Mouse (Mus musculus) v-Abl transformed pro-B cells (cell line): ENCODE results near the gene Rbm19.

ENCODE experiments used
- in situ Hi-C, 2 experiments: fragments of 400-800 bp; cut with MboI; formaldehyde crosslinking; loops; one replicate each; pipeline ENCODE4 v1.15.1; 2025; ENCODE audit not compliant: unreplicated experiment in 2 of 2

Gene Rbm19

DNA sequence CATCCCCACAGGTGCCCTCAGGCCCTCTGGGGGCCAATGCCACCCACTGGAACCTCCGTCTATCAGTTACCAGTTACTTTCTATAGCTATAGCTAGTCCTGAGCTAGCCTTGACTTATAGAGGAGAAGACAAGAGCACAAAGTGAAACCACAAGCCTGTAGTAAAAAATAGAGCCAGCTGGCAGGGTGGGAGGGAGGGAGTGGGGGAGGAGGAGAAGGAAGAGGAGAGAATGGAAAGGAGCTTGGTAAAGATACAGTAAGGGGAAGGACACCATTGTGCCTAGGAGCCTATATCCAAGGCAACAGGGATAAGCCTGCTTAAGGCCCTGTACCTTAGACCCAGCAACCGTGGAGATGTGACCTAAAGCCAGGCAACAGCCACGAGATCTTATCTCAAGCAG lies 40.9 kb downstream of the Rbm19 start:
- in situ Hi-C loops, result no loop called here

- in situ Hi-C loops, result no loop called here
Observed at GRCm38 (mm10) chr5:120158476-120158875, 42.2 kb downstream of the Rbm19 start.

GRCm38 (mm10) chr5:120160923-120161658 lies 44.8 kb downstream of the Rbm19 start:
- in situ Hi-C loops, result no loop called here

DNA sequence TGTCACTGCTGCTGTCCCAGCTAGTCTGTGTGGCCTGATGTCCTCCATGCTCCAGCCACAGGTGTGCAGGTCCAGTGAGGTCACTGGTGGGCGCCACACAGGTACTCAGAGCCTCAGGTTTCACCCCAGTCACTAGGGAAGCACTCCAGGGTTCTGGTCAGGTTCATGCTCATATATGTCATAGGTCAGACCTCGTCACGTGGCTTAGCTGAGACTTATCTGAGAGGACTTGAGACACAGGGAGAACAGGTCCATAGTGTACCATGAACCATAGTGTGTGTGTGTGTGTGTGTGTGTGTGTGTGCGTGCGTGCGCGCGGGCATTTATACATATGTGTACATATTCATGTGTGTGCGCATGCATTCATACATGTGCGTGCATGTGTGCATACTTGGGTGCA lies 46.4 kb downstream of the Rbm19 start:
- in situ Hi-C loops, result no loop called here

DNA sequence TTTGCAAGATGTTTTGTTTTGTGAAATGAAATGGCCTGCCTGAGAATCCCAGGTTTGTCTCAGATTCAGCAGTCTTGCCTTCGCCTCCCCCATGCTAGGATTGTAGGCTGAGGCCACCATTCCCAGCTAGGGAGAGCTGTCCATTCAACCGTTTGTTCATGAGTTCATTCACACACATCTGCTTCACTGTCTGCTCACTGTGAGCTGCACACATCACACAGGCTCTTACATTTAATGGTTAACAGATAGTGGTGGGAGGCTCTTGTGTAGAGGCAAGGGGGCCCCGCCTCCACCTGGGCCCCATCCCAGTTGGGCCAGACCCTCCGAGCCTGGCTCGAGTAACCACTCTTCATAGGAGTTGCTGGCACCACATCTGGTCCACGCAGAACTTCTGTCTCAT lies 47.2 kb downstream of the Rbm19 start:
- in situ Hi-C loops, result no loop called here

GRCm38 (mm10) chr5:120164450-120164849 lies 48.2 kb downstream of the Rbm19 start:
- in situ Hi-C loops, result no loop called here

DNA sequence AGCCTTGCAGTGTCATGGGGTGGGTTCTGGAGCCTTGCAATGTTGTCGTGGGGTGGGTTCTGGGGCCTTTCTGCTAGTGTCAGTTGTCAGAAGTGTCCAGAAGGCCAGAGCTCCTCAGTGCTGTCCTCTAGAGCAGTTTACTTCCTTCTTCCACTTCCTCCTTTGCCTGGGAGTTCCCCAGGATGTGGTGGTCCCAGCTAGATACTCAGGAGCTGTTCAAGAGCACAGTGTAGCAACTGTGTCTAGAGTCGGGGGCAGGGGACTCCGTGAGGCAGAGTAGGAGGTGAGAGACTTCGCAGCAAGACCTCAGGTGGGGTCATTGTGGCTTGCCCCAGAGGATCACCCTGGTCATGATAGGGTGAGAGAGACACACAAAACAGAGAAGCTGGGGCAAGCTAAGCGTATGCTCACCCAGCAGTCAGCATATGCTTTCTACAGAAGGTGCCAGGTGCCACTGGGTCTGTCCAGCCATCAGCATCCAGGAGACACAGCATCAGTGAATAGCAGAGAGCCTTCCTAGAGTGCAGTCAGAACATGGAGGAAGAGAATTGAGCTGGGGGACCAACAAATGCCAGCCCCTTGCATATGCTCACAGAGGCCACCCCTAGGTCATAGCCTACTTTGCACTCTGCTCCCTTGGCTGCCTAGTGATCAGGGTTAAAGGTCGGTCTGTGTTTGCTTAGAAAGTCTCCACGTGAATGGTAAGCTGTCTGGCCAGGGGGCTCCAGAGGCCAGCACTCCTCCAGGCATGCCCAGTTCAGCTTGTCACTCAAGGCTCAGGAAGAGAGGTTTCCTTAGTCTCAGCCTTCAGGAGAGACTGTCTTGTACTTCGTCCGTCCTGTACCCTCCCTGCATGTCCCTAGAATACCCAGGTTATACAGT lies 49.0 kb downstream of the Rbm19 start:
- in situ Hi-C loops, result no loop called here

GRCm38 (mm10) chr5:120167787-120168325 lies 51.6 kb downstream of the Rbm19 start:
- in situ Hi-C loops, result no loop called here

DNA sequence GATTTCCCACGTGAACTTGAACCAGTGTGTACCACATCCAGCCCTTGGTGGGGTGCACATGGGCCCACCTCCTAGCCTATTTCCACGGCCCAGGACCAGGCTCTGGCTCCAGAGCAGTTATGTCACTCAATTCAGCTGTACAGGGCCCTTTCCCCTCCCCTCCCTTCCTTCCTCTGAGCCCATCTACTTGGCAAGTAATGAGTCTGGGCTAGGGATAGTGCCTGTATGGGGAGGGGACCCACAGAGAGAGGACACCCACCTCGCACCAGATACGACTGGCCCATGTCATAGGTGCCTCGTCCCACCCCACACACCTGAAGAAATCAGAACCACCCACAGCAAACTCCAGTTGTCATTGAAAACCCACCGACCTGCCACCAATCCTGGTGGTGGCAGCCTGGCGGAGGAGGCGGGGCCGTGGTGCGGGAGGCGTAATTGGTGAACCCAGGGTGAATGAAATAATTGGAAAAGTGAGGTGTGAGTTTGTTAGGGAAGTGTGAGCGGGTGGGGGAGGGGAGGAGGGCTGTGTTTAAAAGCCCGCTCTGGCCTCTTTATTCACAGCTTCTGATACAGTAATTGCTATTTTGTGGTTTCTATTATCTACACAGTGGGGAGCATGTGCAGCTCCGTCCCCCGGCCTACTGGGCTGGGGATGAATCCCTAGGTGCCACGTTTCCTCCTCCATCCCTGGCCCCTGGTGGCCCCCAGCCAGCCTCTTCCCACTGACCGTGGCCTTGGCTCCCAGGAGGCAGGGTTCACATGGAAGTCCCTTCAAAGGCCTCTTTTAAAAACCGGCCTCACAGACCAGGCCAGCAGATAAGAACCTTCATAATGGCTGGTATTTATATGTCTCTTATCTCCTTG lies 55.8 kb downstream of the Rbm19 start:
- in situ Hi-C loops, result no loop called here

- in situ Hi-C loops, result no loop called here
Observed at GRCm38 (mm10) chr5:120172729-120173101, 56.5 kb downstream of the Rbm19 start.

DNA sequence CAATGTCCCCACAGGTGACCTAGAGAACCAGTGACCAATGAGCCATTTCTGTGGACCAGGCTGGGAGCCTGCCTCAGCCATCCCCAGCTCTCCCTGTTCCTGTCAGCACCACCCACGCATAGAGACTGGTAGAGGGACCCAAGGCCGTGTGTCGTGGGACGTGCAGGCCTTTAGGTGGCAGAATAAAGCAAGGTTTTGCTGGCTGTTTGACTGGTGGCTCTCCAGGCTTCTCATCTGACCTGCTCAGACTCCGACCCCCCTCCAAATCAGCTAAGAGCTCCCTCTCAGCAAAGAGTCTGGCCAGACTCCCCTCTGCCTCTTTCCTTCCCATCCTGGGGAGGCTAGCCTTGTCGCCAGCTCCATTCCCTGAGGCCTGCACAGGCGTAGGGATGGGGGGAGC lies 58.1 kb downstream of the Rbm19 start:
- in situ Hi-C loops, result no loop called here

- in situ Hi-C loops, result no loop called here
Observed at GRCm38 (mm10) chr5:120175217-120175616, 59.0 kb downstream of the Rbm19 start.

GRCm38 (mm10) chr5:120176246-120177065 lies 60.2 kb downstream of the Rbm19 start:
- in situ Hi-C loops, result no loop called here

- in situ Hi-C loops, result no loop called here
Observed at GRCm38 (mm10) chr5:120177066-120177340, 60.7 kb downstream of the Rbm19 start.

DNA sequence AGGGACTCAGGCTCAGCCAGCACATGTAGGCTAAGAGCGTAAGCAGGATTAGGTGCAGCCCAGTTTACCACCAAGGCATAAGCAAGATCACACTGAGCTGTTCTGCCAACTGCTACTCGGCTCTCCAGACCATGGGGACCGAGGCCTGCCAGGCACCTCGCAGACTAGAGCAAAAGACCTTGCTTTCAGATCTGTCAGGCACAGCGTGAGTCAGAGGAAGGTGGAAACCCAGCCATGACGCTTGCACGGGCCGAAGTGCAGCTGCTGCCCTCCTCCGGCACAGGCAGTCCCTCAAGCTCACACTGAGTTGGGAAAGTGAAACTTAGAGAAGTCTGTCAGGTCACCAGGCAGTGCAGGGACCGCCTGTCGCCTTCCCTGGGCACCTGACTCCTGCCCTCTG lies 63.8 kb downstream of the Rbm19 start:
- in situ Hi-C loops, result no loop called here

DNA sequence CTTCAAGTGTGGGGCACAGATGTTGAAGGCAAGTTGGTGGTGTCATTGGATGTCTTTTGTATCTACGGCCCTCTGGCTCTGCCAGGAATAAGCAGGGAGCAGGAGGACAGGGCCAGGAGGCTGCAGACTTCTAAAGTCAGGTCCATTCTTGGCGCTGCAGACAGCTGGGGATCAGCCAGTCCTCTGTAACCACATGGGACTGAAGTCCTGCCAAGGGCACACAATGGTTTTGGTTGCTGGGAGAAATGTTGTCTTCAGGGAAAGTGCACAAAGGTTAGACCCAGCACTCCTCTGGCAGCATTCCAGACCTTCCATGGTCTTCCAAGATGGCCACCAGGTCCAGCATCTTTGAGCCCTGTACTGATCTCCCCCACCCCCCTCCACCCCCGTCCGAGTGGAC lies 65.1 kb downstream of the Rbm19 start:
- in situ Hi-C loops, result no loop called here

GRCm38 (mm10) chr5:120183321-120183720 lies 67.1 kb downstream of the Rbm19 start:
- in situ Hi-C loops, result no loop called here

- in situ Hi-C loops, result no loop called here
Observed at GRCm38 (mm10) chr5:120183790-120184189, 67.5 kb downstream of the Rbm19 start.

DNA sequence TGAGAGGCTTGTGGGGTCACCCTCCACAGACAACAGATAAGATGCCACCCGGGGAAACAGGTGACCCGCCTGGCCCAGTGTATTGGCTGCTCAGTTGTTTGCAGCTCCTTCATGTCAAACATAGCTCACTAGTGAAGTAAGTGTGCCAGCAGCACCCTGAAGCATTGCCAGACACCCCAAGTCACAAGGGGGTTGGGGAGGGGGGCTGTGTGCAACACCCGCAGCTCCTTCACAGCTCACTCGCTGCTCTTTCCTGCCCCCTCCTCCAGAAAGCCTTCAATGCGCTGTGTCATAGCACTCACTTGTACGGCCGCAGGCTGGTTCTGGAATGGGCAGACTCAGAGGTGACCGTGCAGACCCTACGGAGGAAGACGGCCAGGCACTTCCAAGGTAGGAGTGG lies 69.7 kb downstream of the Rbm19 start:
- in situ Hi-C loops, result no loop called here

DNA sequence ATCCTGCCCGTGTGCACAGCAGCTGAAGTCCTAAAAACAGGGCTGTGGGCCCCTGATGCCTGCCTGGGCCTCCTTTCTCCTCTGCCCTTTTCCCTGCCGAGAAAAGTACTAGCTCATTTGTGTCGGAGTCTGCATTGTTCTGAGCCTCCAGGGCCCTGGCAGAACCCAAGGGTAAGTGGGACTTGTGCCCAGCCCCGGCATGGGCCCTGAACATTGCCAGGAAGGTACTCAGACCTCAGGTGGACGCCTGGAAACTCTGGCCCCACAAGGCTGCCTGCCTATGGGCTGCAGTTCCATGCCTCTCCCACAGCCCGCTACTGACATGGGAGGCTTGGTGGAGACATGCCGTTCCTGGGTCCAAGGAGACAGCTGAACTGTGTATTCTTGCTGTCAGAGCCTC lies 72.3 kb downstream of the Rbm19 start:
- in situ Hi-C loops, result no loop called here
